Mouse (Mus musculus) brain, embryonic 14.5 days (tissue): ENCODE measurements around the gene Pde10a.

Source experiments
- CTCF ChIP-seq: fragments of 200-500 bp; IDR thresholded peaks from 2 replicates; pipeline ENCODE4 v1.5.1; 2012; ENCODE audit warnings: inconsistent platforms, mild to moderate bottlenecking, moderate library complexity, borderline replicate concordance; ENCODE audit not compliant: insufficient read depth, insufficient read length; ENCODE audit errors: extremely low read depth
- POLR2A ChIP-seq: fragments of 200-500 bp; IDR thresholded peaks from 2 replicates; pipeline ENCODE4 v1.6.1; 2012; ENCODE audit warnings: mild to moderate bottlenecking, inconsistent platforms, borderline replicate concordance; ENCODE audit not compliant: poor library complexity, insufficient read depth, insufficient read length, severe bottlenecking; ENCODE audit errors: extremely low read depth

GRCm38 (mm10) chr17:8807345-8807744, 282.2 kb downstream of the Pde10a start:
- no peak for TF ChIP-seq POLR2A
- peak; percentile 71; the same call in 1 of the 2 replicates for TF ChIP-seq CTCF
